Mouse (Mus musculus) gastrocnemius, adult 2 months (tissue): Measurements from ENCODE around the gene Orm2. TPM values are rescaled to one million over a fixed set of nuclear protein-coding genes. Genes with fewer than 3 reads are reported as not detected.
"Not testable (repeated sequence)": the region's sequence is repeated elsewhere in the genome, so short reads cannot be mapped to it uniquely, and the experiment has no call there.

Experiments used
- DNase-seq: peaks from one replicate; pipeline ENCODE4 v3.0.0; 2022
- H3K27ac ChIP-seq: fragments of 200-600 bp; 2 replicates; pipeline ENCODE4 v1.8.1; 2022; ENCODE audit warnings: mild to moderate bottlenecking
- H3K4me3 ChIP-seq: fragments of 200-600 bp; 2 replicates; pipeline ENCODE4 v1.8.1; 2022; ENCODE audit warnings: mild to moderate bottlenecking, moderate library complexity
- CTCF ChIP-seq: fragments of 200-600 bp; IDR thresholded peaks from 2 replicates; pipeline ENCODE4 v1.8.1; 2022; ENCODE audit warnings: antibody characterized with exemption, mild to moderate bottlenecking, moderate library complexity
- intact Hi-C: fragments of 180-260 bp; cut with DNase I; formaldehyde crosslinking; loops from one replicate; pipeline ENCODE4 v1.15.1; 2025
- long read RNA-seq, 2 experiments: library from polyadenylated mRNA; stranded (forward); transcript quantifications; one replicate each; pipeline ENCODE4 v2.0.0; 2021
- total RNA-seq, 2 experiments: library from RNA; stranded (reverse); gene quantifications; 2 replicates each; pipeline ENCODE4 v1.2.3; 2021

Gene Orm2
- not detected for total RNA-seq
- long read RNA-seq, experiment 1: 0 reads
- long read RNA-seq, experiment 2: 0 reads

DNA sequence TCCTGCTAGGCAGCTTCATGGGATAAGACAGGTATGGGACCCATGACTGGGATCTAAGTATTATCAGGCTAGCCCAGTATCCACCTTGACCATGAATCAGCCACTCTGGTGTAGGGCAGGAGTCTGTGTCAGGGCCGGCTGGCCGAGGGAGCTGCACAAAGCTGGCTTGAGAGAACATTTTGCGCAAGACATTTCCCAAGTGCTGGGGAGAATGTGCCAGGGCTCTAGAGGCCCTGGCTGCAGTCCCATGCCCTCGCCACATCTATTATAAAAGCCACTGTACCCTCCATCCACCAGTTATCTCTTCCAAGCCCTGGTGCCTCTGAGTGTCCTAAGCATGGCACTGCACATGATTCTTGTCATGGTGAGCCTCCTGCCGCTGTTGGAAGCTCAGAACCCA lies at the start of gene Orm2:
Orm2 (plus strand) TSS at position 300 of the 400 bp plus-strand sequence.
- H3K27ac ChIP-seq: no peak within 1 kb of the TSS
- intact Hi-C loops: no loop called here
- no peak for TF ChIP-seq CTCF
- no peak within 1 kb of the TSS for H3K4me3 ChIP-seq
- peak; percentile 59 for DNase-seq

DNA sequence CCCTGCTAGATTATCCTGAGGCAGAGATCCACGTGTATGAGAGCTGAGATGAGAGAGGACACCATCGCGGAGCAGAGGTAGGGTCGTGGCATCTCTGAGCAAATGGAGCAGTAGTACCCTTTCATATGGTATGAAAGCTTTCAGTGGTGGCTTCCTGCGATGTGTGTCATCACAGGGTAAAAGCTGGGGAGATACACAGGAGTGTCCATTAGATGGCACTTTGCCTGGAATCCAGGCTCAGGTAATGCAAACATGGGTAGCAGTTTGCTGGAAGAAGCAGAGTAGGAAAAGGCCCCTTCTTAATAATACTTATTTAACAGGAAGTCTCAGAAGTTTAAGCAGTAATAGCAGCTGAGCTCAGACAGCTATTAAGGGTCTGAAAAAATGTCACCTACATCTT lies 48.2 kb upstream of the Orm2 start:
- Histone ChIP-seq H3K27ac (no peak overlapping the region), H3K4me3 (no peak overlapping the region)
- no peak for DNase-seq
- no peak for TF ChIP-seq CTCF
- intact Hi-C loops: no loop called here

DNA sequence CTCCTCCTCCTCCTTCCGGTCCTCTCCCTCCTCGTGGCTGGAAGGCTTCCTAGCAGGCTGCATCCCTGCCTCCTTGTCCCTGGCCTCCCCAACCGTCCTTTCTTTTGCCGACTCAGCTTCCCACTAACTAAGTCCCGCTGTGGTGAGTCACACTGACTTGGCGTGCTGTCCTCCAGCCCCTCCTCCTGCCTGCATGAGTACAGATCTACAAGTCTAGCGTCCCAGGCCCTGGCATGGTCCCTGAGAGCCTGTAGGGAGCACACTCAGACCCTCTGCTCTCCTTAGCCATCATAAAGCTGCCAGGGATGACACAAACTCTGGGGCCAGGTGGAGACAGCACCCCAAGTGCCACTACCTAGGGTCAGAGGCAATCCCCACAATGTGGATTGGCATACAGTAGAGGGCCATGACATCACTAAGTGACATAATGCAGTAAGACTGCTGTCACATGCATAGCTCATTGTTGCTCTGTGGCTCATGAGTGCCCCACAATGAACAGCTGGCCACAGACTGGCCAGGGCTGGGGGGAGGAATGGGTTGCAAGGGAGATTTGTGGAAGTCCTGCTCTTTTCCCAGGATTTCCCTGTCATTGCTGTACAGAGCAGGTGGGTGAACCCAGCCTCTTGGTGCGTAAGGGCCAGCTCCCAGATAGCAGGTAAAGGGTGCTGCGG lies 46.0 kb upstream of the Orm2 start:
- peak; percentile 68 for DNase-seq
- TF ChIP-seq CTCF: no peak
- Histone ChIP-seq H3K27ac (no peak overlapping the region), H3K4me3 (no peak overlapping the region)
- intact Hi-C loops: no loop called here

DNA sequence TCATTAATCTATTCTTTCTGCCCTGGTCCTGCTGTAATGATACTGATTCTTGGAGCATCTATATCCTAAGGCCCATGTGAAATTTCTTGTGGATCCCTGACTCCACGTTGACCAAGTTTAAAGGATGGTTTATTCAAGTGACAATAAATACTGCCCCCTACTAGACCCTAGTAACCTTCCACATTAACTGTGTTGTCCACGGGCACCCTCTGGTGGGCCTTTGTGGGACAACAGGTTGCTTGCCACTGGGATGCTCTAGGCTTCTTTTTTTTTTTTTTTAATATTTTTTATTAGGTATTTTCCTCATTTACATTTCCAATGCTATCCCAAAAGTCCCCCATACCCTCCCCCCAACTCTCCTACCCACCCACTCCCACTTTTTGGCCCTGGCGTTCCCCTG lies 42.7 kb upstream of the Orm2 start:
- H3K27ac ChIP-seq, H3K4me3 ChIP-seq: not testable (repeated sequence)
- intact Hi-C loops: loop anchor here (1.0 kb wide), 2 partner anchors 106 to 160 kb away; no protein-coding TSS in a partner anchor
- peak; percentile 74 for DNase-seq
- TF ChIP-seq CTCF: peak; percentile 83

DNA sequence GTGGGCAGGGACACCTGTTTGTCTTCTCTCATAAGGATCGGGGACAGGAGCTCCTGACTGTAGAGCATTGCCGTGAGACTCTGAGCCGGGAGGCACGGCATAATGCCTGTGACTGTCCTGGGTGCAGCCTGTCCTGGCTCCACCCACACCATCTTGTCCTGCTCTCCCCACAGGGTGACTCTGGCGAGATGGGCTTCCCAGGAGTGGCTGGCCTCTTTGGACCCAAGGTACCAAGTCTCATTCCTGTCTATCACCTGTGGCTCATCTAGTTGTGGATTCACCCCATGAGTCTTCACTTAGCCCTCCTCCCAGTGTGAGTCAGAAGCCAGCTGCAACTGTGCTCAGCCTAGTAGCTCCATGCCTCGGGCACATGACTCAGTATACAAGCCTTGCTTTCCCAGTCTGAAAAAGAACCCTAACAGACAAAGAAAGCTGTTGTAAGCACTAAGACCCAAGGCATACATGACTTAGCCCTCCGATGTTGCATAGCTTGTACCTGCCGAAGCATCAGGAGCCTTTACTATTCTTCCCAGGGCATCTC lies 38.9 kb upstream of the Orm2 start:
- TF ChIP-seq CTCF: no peak
- Histone ChIP-seq H3K4me3 (no peak overlapping the region), H3K27ac (no peak overlapping the region)
- DNase-seq: no peak
- intact Hi-C loops: no loop called here

DNA sequence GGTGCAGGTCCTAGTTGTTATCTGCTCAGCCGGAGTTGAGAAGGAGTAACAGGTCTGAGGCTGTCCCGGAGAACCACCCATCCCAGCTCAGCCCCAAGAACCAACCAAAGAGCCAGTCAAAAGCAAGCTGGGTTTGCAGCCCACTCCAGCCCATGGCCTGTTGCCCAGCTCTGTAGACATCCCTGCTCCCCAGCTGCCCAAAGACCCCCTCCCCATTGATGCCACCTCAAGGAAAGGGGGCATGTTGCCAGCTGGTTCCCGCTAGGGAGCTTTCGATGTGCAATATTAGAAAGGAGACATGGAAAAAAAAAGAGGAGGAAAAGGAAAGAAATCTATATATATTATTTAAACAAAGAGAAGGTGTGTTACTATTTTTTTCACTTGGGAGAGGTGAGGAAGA lies 28.8 kb upstream of the Orm2 start:
- no peak overlapping the region for H3K27ac ChIP-seq
- TF ChIP-seq CTCF: no peak
- peak; percentile 12 for DNase-seq
- H3K4me3 ChIP-seq: no peak overlapping the region
- intact Hi-C loops: no loop called here

DNA sequence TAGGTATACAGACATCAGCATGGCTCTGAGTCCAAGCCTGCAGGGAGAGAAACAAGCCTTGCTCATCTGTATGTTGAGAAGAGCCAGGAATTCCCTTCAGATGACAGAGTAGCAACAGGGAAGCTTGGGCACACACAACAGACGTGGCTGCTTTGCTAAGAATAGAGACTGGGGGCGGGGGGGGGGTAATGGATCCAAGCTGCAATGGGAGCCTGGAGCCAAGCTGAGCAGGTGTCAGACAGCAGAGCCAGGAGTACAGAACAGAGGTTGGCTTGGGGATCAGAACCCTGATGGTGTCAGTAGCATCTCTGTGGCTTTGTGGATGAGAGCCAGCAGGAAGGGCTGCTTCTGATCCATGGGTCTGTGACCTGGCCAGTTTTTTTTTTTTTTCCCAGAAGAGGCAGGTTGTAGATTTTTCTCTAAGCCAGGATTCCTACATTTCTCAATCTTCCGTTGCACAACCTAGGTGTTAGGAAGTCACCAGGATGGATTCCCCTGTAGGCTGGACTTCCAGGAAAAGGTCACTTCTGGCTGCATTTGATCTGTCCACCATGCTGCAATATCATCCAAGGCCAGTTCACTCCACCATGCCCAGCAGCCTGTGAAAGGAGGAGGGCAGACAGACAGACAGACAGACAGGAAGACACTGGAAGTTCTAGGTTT lies 23.7 kb upstream of the Orm2 start:
- Histone ChIP-seq H3K4me3 (no peak overlapping the region), H3K27ac (no peak overlapping the region)
- DNase-seq: peak; percentile 70
- TF ChIP-seq CTCF: no peak
- intact Hi-C loops: no loop called here

DNA sequence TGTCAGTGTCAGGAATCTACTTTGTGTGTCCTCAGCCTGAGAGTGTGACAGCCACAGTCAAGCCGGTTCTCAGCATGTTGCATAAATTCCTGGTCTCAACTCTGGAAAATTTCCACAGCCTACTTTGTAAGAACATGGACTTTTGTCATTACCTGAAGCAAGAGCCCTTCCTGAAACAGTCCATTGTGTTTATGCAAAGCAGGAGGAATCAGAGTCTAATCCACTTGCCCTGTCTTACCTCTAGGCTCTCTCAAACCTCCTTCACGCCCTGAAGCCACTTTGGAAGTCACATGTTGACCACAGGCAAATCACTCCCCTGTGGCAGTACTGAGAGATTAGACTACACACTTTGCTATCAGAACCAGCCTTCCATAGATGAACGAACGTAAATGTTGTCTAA lies 19.8 kb upstream of the Orm2 start:
- no peak overlapping the region for H3K4me3 ChIP-seq
- no peak for TF ChIP-seq CTCF
- H3K27ac ChIP-seq: no peak overlapping the region
- DNase-seq: no peak
- intact Hi-C loops: no loop called here

DNA sequence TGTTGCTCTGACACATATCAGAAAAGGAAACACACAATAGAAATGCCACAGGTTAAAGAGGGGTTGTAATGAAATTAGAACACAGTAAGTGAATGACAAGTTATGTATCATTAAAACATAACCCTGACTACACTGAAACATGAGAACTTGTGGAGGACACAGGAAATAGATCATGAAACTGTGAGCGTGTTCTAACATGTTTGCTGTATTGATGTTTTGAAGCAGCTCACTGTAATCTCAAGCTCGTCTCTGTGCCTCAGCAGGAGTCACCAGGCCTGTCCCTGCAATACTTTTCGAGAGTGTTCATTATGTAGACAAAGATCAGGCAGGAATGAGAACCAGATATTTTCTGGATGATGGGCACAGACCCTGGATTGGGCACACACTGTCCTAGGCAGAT lies 18.6 kb upstream of the Orm2 start:
- no peak for DNase-seq
- Histone ChIP-seq H3K27ac (no peak overlapping the region), H3K4me3 (no peak overlapping the region)
- TF ChIP-seq CTCF: no peak
- intact Hi-C loops: no loop called here

DNA sequence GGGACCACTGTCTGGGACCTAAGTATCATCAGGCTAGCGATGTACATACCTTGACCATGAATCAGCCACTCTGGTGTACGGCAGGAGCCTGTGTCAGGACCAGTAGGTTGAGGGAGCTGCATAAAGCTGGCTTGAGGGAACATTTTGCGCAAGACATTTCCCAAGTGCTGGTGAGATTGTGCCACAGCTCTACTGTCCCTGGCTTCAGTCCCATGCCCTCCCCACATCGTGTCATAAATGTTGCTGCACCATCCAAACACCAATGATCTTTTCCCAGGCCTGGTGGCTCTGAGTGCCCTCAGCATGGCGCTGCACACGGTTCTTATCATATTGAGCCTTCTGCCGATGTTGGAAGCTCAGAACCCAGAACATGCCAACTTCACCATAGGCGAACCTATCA lies 18.0 kb upstream of the Orm2 start, which contains the start of gene Orm1:
Orm1 (plus strand) TSS at position 266 of the 400 bp plus-strand sequence.
- no peak for DNase-seq
- intact Hi-C loops: no loop called here
- no peak within 1 kb of the TSS for H3K27ac ChIP-seq
- no peak within 1 kb of the TSS for H3K4me3 ChIP-seq
- TF ChIP-seq CTCF: no peak

DNA sequence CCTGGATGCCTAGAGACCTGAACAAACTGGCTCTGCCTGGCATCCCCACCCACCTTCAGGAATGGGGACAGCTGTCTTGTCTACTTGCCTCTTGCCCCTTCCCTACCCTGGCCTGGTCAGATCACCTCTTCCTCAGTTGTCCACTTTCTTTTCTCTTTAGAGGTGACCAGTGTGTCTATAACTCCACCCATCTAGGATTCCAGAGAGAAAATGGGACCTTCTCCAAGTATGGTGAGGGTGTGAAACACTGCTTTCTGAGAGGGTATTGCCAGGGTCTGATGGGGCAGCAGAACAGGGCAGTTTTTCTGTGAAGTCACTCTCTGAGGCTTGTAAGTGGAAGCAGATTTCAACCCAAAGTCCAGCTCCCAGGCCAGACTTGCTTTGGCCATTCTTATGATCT lies 17.0 kb upstream of the Orm2 start:
- intact Hi-C loops: no loop called here
- no peak for DNase-seq
- TF ChIP-seq CTCF: no peak
- Histone ChIP-seq H3K27ac (no peak overlapping the region), H3K4me3 (no peak overlapping the region)

DNA sequence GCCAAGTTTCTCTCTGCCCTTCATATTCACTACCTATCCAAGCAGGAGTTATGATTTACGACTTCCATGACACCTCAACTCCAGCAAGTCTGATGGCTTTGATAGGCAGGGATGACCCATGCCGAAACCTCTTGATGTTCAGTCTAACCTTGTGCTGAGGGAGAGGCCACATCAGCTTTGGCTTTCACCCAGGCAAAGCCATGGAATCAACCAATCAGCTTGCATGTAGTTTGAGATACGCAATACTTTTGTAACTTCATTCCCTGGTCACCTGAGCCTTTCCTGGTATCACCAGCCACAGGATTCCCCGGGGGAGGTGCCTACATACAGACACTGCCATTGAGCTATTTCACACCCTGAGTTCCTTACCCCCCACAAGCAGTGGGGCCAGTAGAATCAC lies 15.6 kb upstream of the Orm2 start:
- peak; percentile 8 for DNase-seq
- intact Hi-C loops: no loop called here
- Histone ChIP-seq H3K4me3 (no peak overlapping the region), H3K27ac (no peak overlapping the region)
- no peak for TF ChIP-seq CTCF

DNA sequence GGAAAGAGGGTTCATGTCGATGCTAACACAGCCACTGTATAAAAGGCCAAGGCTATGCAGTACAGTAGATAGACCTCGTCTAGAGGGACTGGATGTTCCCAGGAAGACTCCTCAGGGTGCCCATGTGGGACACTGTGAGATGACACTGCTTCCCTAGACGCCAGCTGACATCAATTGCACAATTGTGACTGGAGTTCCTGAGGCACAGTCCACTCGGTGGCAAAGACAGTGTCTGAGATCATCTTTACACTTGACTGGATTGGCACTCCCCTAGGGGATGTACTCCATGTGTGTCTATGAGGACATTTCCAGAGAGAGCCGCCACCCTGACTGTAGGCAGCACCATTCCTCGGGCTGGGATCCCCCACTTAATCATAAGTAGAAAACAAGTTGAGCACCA lies 13.7 kb upstream of the Orm2 start:
- no peak overlapping the region for H3K4me3 ChIP-seq
- H3K27ac ChIP-seq: no peak overlapping the region
- no peak for TF ChIP-seq CTCF
- intact Hi-C loops: no loop called here
- DNase-seq: peak; percentile 6
